In genomic region chr16:87496728-87497127, GRCm38 (mm10) we compare ENCODE assay signal across 8 mouse cellular contexts. TPM values are rescaled to one million over a fixed set of nuclear protein-coding genes. Genes with fewer than 3 reads are reported as not detected.
DNase-seq lines count a peak whose midpoint lies in the region; ATAC-seq and TF ChIP-seq lines count a peak whose summit lies in the region.

No protein-coding gene starts in this region.

- ATAC-seq in cerebellum, adult (ENCODE audit: insufficient number of reproducible peaks, low FRiP score, low TSS enrichment), result no peak
- no peak for ATAC-seq in megakaryocyte, adult 5-6 weeks (ENCODE audit: poor library complexity, severe bottlenecking)
- no peak for ATAC-seq in limb, embryonic 15.5 days (ENCODE audit: insufficient number of reproducible peaks, low FRiP score, low TSS enrichment, low read depth)
- no peak for ATAC-seq in stomach, postnatal 0 days (ENCODE audit: low FRiP score, low TSS enrichment)

- peak overlapping the region; percentile 67 for H3K4me2 ChIP-seq in limb, embryonic 15.5 days
- peak overlapping the region; percentile 75; the same call in 1 of the 2 replicates for H3K4me2 ChIP-seq in stomach, postnatal 0 days (replicated peaks; ENCODE audit: low read depth)

- H3K4me3 ChIP-seq in megakaryocyte, embryonic 14.5 days (replicated peaks), result peak overlapping the region; percentile 96
- peak overlapping the region; percentile 97 for H3K4me3 ChIP-seq in limb, embryonic 15.5 days
- no peak overlapping the region for H3K4me3 ChIP-seq in stomach, postnatal 0 days (ENCODE audit: low read depth, low read length)

- H3K9me3 ChIP-seq in megakaryocyte, embryonic 14.5 days, result no peaks in the 10 kb centered on the region
- no peaks in the 10 kb centered on the region for H3K9me3 ChIP-seq in limb, embryonic 15.5 days
- no peaks in the 10 kb centered on the region for H3K9me3 ChIP-seq in stomach, postnatal 0 days (ENCODE audit: control insufficient read depth, low read length)

- no peak for TF ChIP-seq CTCF in stomach, postnatal 0 days (IDR thresholded peaks at IDR 0.05; ENCODE audit: low read depth)

- H3K36me3 ChIP-seq in megakaryocyte, embryonic 14.5 days (replicated peaks; ENCODE audit: low read length), result peaks cover 24% of the 10 kb centered on the region
- peaks cover 20% of the 10 kb centered on the region for H3K36me3 ChIP-seq in limb, embryonic 15.5 days
- H3K36me3 ChIP-seq in stomach, postnatal 0 days (ENCODE audit: control insufficient read depth, insufficient read depth, low read length), result 0 out of 2 replicates have a peak, but pooled peaks cover 3% of the 10 kb centered on the region

- 94% methylated on average over 2 of the region's 2 CpGs for WGBS in limb, embryonic 15.5 days
- WGBS in stomach, postnatal 0 days, result 90% methylated on average over 2 of the region's 2 CpGs

- peaks cover 38% of the 10 kb centered on the region for H3K4me1 ChIP-seq in megakaryocyte, embryonic 14.5 days
- peaks cover 19% of the 10 kb centered on the region for H3K4me1 ChIP-seq in limb, embryonic 15.5 days
- H3K4me1 ChIP-seq in stomach, postnatal 0 days (replicated peaks; ENCODE audit: control insufficient read depth, insufficient read depth), result peaks cover 3% of the 10 kb centered on the region

- H3K9ac ChIP-seq in limb, embryonic 15.5 days, result no peak overlapping the region
- H3K9ac ChIP-seq in stomach, postnatal 0 days (ENCODE audit: low read length), result no peak overlapping the region

- DNase-seq in cerebellum, adult 11-12 months, result peak; percentile 11
- no peak for DNase-seq in stomach, postnatal 0 days (ENCODE audit: low spot score)
- DNase-seq in thymus, postnatal 14 days, result no peak
- no peak for DNase-seq in cerebellum, adult 11 months

- no peak for TF ChIP-seq EP300 in stomach, postnatal 0 days (optimal IDR thresholded peaks at IDR 0.05)

- H3K27me3 ChIP-seq in megakaryocyte, embryonic 14.5 days (replicated peaks), result no peaks in the 10 kb centered on the region
- H3K27me3 ChIP-seq in limb, embryonic 15.5 days, result no peaks in the 10 kb centered on the region
- no peaks in the 10 kb centered on the region for H3K27me3 ChIP-seq in stomach, postnatal 0 days (ENCODE audit: control insufficient read depth, insufficient read depth, low read length)

- H3K27ac ChIP-seq in limb, embryonic 15.5 days, result no peak overlapping the region
- no peak overlapping the region for H3K27ac ChIP-seq in stomach, postnatal 0 days (replicated peaks)

RNA-seq across cellular contexts. Expression of gene Cct8, which starts 1.1 kb away (rescaled TPM):
- polyA plus RNA-seq in megakaryocyte, embryonic 14.5 days (2012; ENCODE audit: insufficient read depth, low replicate concordance), result 18.6 and 44.0 TPM in 2 replicates
- total RNA-seq in megakaryocyte, adult 5-6 weeks (2015), result 158 and 163 TPM in 2 replicates
- total RNA-seq in megakaryocyte, adult 5-6 weeks (2017), result 331 and 390 TPM in 2 replicates
- 381 and 395 TPM in 2 replicates for polyA plus RNA-seq in limb, embryonic 15.5 days (2015; fragmentation: Nextera tagmentation; extraction: Ambion mirVana)
- polyA plus RNA-seq in stomach, postnatal 0 days (2015; fragmentation: Nextera tagmentation; extraction: Ambion mirVana), result 173 and 181 TPM in 2 replicates

RNA-seq across cellular contexts. Expression of gene Usp16, which starts 42.2 kb away (rescaled TPM):
- 0.97 and 15.9 TPM in 2 replicates for polyA plus RNA-seq in megakaryocyte, embryonic 14.5 days (2012; ENCODE audit: insufficient read depth, low replicate concordance)
- total RNA-seq in megakaryocyte, adult 5-6 weeks (2015), result 49.7 and 73.0 TPM in 2 replicates
- 57.2 and 90.2 TPM in 2 replicates for total RNA-seq in megakaryocyte, adult 5-6 weeks (2017)
- polyA plus RNA-seq in limb, embryonic 15.5 days (2015; fragmentation: Nextera tagmentation; extraction: Ambion mirVana), result 48.0 and 59.1 TPM in 2 replicates
- 37.0 and 40.1 TPM in 2 replicates for polyA plus RNA-seq in stomach, postnatal 0 days (2015; fragmentation: Nextera tagmentation; extraction: Ambion mirVana)

RNA-seq across cellular contexts. Expression of gene Rwdd2b, which starts 56.4 kb away (rescaled TPM):
- 0.92 TPM in 1 of 2 replicates, not detected in the other for polyA plus RNA-seq in megakaryocyte, embryonic 14.5 days (2012; ENCODE audit: insufficient read depth, low replicate concordance)
- 7.0 and 7.8 TPM in 2 replicates for total RNA-seq in megakaryocyte, adult 5-6 weeks (2015)
- 9.9 and 12.1 TPM in 2 replicates for total RNA-seq in megakaryocyte, adult 5-6 weeks (2017)
- polyA plus RNA-seq in limb, embryonic 15.5 days (2015; fragmentation: Nextera tagmentation; extraction: Ambion mirVana), result 9.7 and 9.8 TPM in 2 replicates
- polyA plus RNA-seq in stomach, postnatal 0 days (2015; fragmentation: Nextera tagmentation; extraction: Ambion mirVana), result 6.9 and 7.5 TPM in 2 replicates

RNA-seq across cellular contexts. Expression of gene Map3k7cl, which starts 56.4 kb away (rescaled TPM):
- not detected in 2 replicates for polyA plus RNA-seq in megakaryocyte, embryonic 14.5 days (2012; ENCODE audit: insufficient read depth, low replicate concordance)
- not detected in 2 replicates for total RNA-seq in megakaryocyte, adult 5-6 weeks (2015)
- total RNA-seq in megakaryocyte, adult 5-6 weeks (2017), result not detected in 2 replicates
- polyA plus RNA-seq in limb, embryonic 15.5 days (2015; fragmentation: Nextera tagmentation; extraction: Ambion mirVana), result 0.60 and 1.1 TPM in 2 replicates
- 0.19 and 0.58 TPM in 2 replicates for polyA plus RNA-seq in stomach, postnatal 0 days (2015; fragmentation: Nextera tagmentation; extraction: Ambion mirVana)
